Comparison of ENCODE assay signal across 8 mouse cellular contexts in genomic region chr19:8966590-8967372, GRCm38 (mm10). TPM values are rescaled to one million over a fixed set of nuclear protein-coding genes. Genes with fewer than 3 reads are reported as not detected.
A peak's percentile ranks its signal among the peaks of the same experiment; 100 is the strongest.
DNase-seq lines count a peak whose midpoint lies in the region; ATAC-seq and TF ChIP-seq lines count a peak whose summit lies in the region.

Eef1g (plus strand) TSS chr19:8967041.

- under 1% methylated on average over 52 of the region's 52 CpGs for WGBS in kidney, embryonic 14.5 days
- under 1% methylated on average over 52 of the region's 52 CpGs for WGBS in limb, embryonic 15.5 days

- DNase-seq in A20 (ENCODE audit: low read depth, low spot score), result peak; percentile 99
- DNase-seq in heart, adult 9 months (ENCODE audit: low spot score in 2 of 2), result peak; percentile 100
- peak; percentile 97 to 99 for DNase-seq in monocyte, adult 2 months (ENCODE audit: low read depth in 1 of 2, low spot score in 2 of 2)
- DNase-seq in spleen, postnatal 36 days (ENCODE audit: low spot score in 2 of 2), result peak; percentile 100

- TF ChIP-seq POLR2A in bone marrow macrophage, adult 2 months (IDR thresholded peaks at IDR 0.05; ENCODE audit: borderline replicate concordance, low read depth, low read length), result no peak
- peak; percentile 82 for TF ChIP-seq POLR2A in embryonic fibroblast, embryonic 13.5 days (IDR thresholded peaks at IDR 0.05; ENCODE audit: low read depth, low read length)

- peaks cover 75% of the 10 kb centered on the region for H3K36me3 ChIP-seq in kidney, embryonic 14.5 days (ENCODE audit: control insufficient read depth, insufficient read depth, low read length)
- H3K36me3 ChIP-seq in limb, embryonic 15.5 days, result peaks cover 71% of the 10 kb centered on the region

- H3K9me3 ChIP-seq in kidney, embryonic 14.5 days (ENCODE audit: control insufficient read depth, low read length), result no peaks in the 10 kb centered on the region
- no peaks in the 10 kb centered on the region for H3K9me3 ChIP-seq in limb, embryonic 15.5 days

- no peak for TF ChIP-seq CTCF in bone marrow macrophage, adult 2 months (IDR thresholded peaks at IDR 0.05; ENCODE audit: low read depth, low read length)
- TF ChIP-seq CTCF in embryonic fibroblast, embryonic 13.5 days (IDR thresholded peaks at IDR 0.05; ENCODE audit: borderline replicate concordance, insufficient read depth, low read length), result no peak

- peak within 1 kb of the TSS; percentile 87 for H3K9ac ChIP-seq in kidney, embryonic 14.5 days (ENCODE audit: low read depth, low read length)
- H3K9ac ChIP-seq in limb, embryonic 15.5 days, result peak within 1 kb of the TSS; percentile 92

- peak within 1 kb of the TSS; percentile 93 for H3K4me3 ChIP-seq in bone marrow macrophage, adult 2 months (ENCODE audit: insufficient read depth, low read length)
- H3K4me3 ChIP-seq in embryonic fibroblast, embryonic 13.5 days (ENCODE audit: insufficient read depth, low read length), result peak within 1 kb of the TSS; percentile 89
- peak within 1 kb of the TSS; percentile 72 for H3K4me3 ChIP-seq in kidney, embryonic 14.5 days (ENCODE audit: low read length)
- H3K4me3 ChIP-seq in limb, embryonic 15.5 days, result peak within 1 kb of the TSS; percentile 75

- H3K4me1 ChIP-seq in bone marrow macrophage, adult 2 months (ENCODE audit: control insufficient read depth, insufficient read depth, low read length), result peaks cover 12% of the 10 kb centered on the region
- H3K4me1 ChIP-seq in embryonic fibroblast, embryonic 13.5 days (ENCODE audit: control insufficient read depth, insufficient read depth, low read length), result peaks cover 8% of the 10 kb centered on the region
- H3K4me1 ChIP-seq in kidney, embryonic 14.5 days (ENCODE audit: control insufficient read depth, insufficient read depth, low read length), result peaks cover 4% of the 10 kb centered on the region; the same call in 1 of the 2 replicates
- H3K4me1 ChIP-seq in limb, embryonic 15.5 days, result peaks cover 17% of the 10 kb centered on the region

- no peaks in the 10 kb centered on the region for H3K27me3 ChIP-seq in kidney, embryonic 14.5 days (ENCODE audit: control insufficient read depth, insufficient read depth, low read length)
- no peaks in the 10 kb centered on the region for H3K27me3 ChIP-seq in limb, embryonic 15.5 days

- peak; percentile 99 for ATAC-seq in kidney, embryonic 14.5 days (ENCODE audit: low FRiP score, low TSS enrichment)
- ATAC-seq in limb, embryonic 15.5 days (ENCODE audit: insufficient number of reproducible peaks, low FRiP score, low TSS enrichment, low read depth), result peak; percentile 100

- H3K27ac ChIP-seq in bone marrow macrophage, adult 2 months (ENCODE audit: insufficient read depth, low read depth, low read length), result peak within 1 kb of the TSS; percentile 92
- H3K27ac ChIP-seq in embryonic fibroblast, embryonic 13.5 days (ENCODE audit: insufficient read depth, low read length), result peak within 1 kb of the TSS; percentile 95
- H3K27ac ChIP-seq in kidney, embryonic 14.5 days (ENCODE audit: low read depth, low read length), result peak within 1 kb of the TSS; percentile 87
- H3K27ac ChIP-seq in limb, embryonic 15.5 days, result peak within 1 kb of the TSS; percentile 96

- H3K4me2 ChIP-seq in kidney, embryonic 14.5 days (replicated peaks; ENCODE audit: low read depth, low read length), result peak within 1 kb of the TSS; percentile 47
- H3K4me2 ChIP-seq in limb, embryonic 15.5 days, result peak within 1 kb of the TSS; percentile 61

RNA-seq across cellular contexts. Expression of gene Eef1g, which starts in this region (rescaled TPM):
- polyA plus RNA-seq in bone marrow macrophage, adult 2 months (2012; ENCODE audit: insufficient read depth, insufficient read length, missing spikeins), result 220 and 226 TPM in 2 replicates
- polyA plus RNA-seq in embryonic fibroblast, embryonic 13.5 days (2011; ENCODE audit: insufficient read length, low read depth, missing spikeins), result 882 and 905 TPM in 2 replicates
- polyA plus RNA-seq in kidney, embryonic 14.5 days (2014; fragmentation: Nextera tagmentation; extraction: Ambion mirVana), result 479 and 516 TPM in 2 replicates
- polyA plus RNA-seq in limb, embryonic 15.5 days (2015; fragmentation: Nextera tagmentation; extraction: Ambion mirVana), result 467 and 482 TPM in 2 replicates

Comparison
In these comparisons a context has a peak if more than half of its experiments do, and no peak if none do; other contexts are left out.
1. Peak in every context shown above with its lines: DNase-seq, ATAC-seq, H3K4me3 ChIP-seq and H3K27ac ChIP-seq.